Mouse (Mus musculus) 3T3-L1 (cell line): ENCODE data around the gene Negr1.

Experiments
- DNase-seq: peaks from one replicate; pipeline ENCODE4 v3.0.0-alpha.2; 2015; ENCODE audit warnings: low read depth, low spot score

Negr1 gene

DNA sequence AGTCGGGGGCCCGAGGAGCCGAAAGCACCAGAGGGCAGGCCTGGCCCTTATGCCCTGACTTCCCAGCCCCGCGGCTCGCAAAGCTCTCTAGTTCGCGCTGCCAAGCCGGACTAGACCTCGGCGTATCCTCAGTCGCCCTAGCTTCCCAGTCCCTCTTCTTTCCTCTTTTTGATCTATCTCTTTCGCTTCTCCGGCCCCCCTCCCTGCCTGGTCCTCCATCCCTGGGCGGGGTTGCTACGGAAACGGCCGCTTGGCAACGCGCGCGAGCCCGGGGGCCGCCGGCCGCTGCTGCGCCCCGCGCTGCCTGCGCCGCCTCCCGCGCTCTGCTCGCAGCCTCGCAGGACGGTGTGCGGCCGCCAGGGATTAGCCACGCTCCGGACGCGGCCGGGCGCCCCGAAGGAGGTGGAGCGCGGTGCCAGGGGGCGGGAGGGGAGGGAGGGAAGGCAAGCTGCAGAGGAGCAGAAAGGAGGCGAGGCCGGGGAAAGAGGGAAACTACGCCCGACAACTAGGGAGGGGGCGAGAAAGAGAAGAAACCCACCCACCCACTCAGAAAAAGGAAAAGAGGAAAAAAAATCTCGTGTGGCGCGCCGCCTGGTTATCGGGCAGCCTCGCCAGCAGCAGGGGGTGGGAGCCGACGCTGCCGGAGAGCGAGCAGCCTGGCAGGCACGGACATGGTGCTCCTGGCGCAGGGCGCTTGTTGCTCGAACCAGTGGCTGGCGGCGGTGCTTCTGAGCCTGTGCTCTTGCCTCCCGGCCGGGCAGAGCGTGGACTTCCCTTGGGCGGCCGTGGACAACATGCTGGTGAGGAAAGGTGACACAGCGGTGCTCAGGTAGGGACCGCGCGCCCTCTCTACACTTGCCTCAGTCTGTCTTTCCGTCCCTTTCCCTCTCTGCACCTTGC, at the start of gene Negr1:
Gene Negr1, plus strand, starts transcription at position 271 of the 900 bp plus-strand sequence.
- peak; percentile 41 for DNase-seq

DNA sequence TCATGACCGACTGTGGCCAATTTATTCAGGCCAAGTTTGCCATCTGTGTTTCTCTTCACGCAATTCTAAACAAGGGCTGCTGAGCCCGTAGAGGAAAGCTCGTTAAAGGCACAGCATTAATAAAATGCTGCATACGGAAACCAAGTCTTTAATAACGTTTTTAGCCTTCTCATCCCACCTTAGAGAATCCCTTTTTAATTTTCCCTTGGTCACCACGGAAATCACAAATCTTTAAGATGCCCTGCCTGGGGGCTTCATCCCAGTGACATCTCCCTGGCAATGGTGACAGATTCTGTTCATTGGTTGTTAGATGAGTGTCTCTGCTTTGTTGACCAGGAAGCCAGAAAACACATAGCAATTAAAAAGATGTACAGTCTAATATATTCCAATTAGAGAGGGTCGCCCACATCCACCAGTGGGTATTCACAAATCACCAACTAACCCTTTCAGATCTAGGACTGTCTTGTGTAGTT, 35.1 kb upstream of the Negr1 start:
- no peak for DNase-seq

- no peak for DNase-seq
These were observed 34.2 kb upstream of the Negr1 start for GRCm38 (mm10) chr3:156527231-156527995.

- no peak for DNase-seq
These were observed 2.2 kb upstream of the Negr1 start for GRCm38 (mm10) chr3:156559441-156559825.

DNA sequence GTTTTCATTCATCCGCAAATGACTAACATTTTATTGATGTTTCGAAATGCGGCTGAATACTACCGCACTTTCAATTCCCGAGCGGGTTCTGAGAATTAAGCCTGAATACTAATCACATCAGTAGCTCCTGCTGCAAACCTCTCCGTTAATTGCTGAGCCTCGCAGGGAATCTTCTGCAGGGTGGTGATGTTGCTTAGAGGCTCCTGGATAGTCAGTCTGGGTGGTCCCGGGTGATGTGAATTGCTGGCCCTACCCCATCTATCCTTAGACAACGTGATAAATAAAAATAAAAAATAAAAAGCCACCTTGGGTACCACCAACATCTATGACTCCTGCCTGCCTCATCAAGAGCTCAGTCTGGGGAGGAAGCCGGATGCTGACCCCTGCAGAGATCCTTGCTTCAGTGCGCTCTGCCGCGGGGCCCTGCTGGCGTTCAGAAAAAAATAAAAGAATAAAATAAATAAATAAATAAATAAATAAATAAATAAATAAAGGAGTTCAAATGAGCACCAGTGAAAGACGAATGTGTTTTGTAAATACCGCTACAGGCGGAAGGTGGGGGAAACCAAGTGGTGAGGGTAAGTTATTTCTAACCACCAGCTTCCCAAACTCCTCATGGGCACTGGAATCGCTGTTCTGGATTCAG, 1.6 kb upstream of the Negr1 start:
- DNase-seq, result no peak

- peak; percentile 67 for DNase-seq
These were observed 828 bp upstream of the Negr1 start for GRCm38 (mm10) chr3:156560766-156561165.

DNA sequence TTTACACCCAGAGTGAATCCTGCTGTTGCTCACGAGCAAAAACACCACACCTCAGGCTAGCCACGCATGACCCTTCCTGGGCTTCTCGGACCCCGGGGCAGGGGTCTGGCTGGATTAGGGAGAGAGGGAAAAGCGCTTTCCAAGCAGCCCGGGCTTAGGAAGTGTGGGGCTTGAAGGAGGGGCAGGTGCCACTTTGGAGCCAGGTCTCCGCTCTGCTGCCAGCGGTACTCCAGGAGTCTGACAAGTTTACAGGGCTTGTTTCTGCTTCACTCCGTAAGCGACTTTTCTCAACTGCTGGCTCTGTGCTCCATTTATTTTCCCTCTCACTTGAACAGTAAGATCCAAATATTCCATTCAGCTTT, 811 bp downstream of the Negr1 start:
- no peak for DNase-seq

DNA sequence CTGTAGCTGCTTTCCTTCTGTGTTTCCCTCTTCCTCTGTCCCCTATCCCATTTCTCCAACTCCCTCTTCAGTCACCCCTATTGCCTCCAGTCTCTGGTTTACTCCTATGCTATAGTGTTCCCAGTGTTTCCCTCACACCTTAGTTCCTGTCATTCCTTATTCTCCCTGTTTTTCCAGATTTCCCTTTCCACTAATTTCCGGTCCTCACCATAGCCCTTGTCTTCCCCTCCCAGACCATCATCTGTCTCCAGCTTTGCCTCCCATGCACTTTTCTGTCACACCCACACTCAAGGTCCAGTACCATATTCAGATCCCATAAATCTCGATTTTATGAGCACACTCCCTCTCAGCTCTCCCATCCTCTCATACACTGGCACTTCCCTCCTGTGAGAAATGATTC, 1.2 kb downstream of the Negr1 start:
- DNase-seq, result no peak

DNA sequence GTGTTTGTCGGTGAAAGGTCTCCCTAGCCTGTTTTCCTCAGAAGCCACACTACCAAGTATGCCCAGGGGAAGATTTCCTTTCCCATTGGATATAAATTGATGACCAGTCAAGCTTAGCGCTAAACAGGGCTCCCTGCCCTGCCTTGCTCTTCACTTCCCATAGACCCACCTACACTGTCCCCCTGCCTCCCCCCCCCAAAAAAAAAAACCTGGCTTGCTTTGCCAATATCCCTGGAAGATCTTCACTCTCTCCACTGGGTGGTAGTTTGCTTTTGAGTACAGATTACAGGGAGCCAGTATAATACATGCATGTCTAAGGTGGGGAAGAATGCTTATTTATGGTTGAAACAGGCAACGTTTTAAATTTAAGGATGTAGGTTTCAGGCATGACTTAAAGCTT, 1.8 kb downstream of the Negr1 start:
- DNase-seq, result no peak

- DNase-seq, result no peak
These were observed 11.9 kb downstream of the Negr1 start for GRCm38 (mm10) chr3:156573465-156573864.

GRCm38 (mm10) chr3:156576292-156576691, 14.7 kb downstream of the Negr1 start:
- peak; percentile 31 for DNase-seq

DNA sequence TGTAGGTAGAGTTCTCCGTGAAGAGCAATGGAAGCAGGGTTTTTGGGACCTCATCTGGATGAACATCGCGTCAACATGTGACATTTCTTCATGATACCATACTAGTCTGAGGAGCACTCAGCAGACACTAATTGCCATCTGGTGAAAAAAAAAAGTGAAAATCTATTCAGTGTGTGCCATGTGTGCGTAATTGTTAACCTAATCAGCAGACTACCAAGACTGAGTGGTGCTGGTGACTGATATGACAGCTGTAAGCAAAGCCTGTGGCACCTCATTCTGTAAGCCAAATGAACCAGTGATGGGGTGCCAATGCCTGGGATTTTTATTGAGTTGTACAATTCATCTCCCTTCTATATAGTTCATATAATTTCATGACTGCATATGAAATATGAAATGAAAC, 29.0 kb downstream of the Negr1 start:
- DNase-seq, result no peak

DNA sequence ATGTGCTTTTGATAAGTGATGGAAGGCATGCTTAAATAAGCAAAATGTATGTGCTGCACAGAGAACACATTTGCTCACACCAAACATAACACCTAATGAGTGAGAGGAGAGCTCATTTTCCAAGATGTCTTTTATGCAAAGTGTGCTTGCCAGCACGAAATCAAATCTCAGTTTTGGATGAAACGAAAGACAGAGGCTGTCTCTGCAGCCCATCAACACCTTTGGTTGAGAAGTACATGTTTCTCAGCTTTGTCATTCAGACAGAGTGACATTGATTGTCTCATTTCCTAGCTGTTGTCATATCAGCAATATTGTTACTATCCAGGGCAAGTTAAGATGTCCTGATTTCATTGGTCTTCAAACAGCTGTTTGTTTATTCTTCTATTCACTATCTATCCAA, 29.5 kb downstream of the Negr1 start:
- DNase-seq, result no peak

- peak; percentile 81 for DNase-seq
These were observed 45.3 kb downstream of the Negr1 start for GRCm38 (mm10) chr3:156606846-156607245.

GRCm38 (mm10) chr3:156619921-156620320, 58.3 kb downstream of the Negr1 start:
- DNase-seq, result no peak

GRCm38 (mm10) chr3:156628594-156628993, 67.0 kb downstream of the Negr1 start:
- DNase-seq, result no peak

GRCm38 (mm10) chr3:156632942-156633341, 71.3 kb downstream of the Negr1 start:
- no peak for DNase-seq

DNA sequence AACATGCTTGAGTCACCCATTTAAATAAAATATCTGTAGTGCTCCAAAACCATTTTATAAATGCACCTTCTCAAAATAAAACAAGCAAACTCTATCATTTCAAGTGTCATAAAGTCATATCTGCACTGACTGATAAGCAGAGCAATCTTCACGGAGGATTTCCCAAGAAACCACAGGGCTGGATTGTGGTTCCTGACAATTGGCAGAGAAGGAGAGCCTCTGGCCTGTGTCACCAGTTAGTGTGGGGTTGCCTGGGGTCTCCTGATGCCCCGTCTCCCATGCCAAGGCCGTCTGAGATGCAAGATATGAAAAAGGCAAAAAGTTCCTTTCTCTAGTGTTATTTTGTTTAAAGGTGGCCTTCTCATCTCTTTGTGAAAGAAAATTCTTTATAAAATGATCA, 77.8 kb downstream of the Negr1 start:
- DNase-seq, result no peak

- DNase-seq, result peak; percentile 78
These were observed 82.2 kb downstream of the Negr1 start for GRCm38 (mm10) chr3:156643710-156644363.

- no peak for DNase-seq
These were observed 86.8 kb downstream of the Negr1 start for GRCm38 (mm10) chr3:156648378-156648777.

DNA sequence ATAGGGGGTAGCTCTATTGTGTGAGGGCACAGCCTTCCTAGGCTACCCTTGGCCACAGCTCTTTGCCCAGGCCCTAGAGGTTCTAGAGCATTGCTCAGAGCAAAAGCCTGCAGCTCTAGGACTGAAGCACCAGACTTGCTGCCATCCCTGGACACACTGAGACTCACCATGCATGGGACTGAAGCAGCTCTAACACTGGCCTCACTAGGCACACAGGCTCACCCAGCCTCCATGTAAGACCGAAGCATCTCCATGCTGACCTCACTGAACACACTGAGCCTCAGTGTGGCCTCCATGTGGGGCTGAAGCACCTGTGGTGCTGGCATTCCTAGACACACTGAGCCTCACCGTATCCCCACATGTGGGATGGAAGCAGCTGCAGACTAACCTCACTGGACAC, 101.0 kb downstream of the Negr1 start:
- no peak for DNase-seq

DNA sequence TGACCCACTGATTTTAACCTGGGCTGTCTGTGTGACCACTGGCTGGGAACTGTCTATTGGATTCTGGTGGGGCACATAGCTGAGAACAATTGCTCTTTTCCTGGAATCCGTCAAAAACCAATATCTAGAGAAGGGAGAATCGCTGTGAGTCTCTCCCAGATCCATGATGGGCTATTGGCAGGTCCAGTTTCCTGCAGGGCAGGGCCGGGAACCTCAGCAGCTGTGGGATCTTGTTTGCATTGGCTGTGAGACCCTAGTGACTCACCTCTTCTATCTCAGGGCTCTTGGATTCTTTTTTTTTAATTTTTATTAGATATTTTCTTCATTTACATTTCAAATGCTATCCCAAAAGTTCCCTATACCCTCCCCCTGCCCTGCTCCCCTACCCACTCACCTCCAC, 111.0 kb downstream of the Negr1 start:
- no peak for DNase-seq
